Mouse (Mus musculus) left cerebral cortex, postnatal 36 days (tissue): Measurements from ENCODE around the gene Bhlhe40. TPM values are rescaled to one million over a fixed set of nuclear protein-coding genes. Genes with fewer than 3 reads are reported as not detected.

Source experiments
- DNase-seq, 2 experiments: peaks; one replicate each; pipeline ENCODE4 v3.0.0; 2021 to 2022; ENCODE audit warnings: low spot score in 2 of 2, mixed read lengths in 1 of 2
- intact Hi-C: fragments of 180-260 bp; cut with DNase I; formaldehyde crosslinking; loops from one replicate; pipeline ENCODE4 v1.15.1; 2025
- total RNA-seq, 2 experiments: library from RNA; stranded (reverse); gene quantifications; 2 replicates each; pipeline ENCODE4 v1.2.3; 2021

The Bhlhe40 gene
- total RNA-seq = 100 to 1,000 TPM in 1 of 2 experiments, 10 to 100 TPM in 1; 94.0 to 104 TPM

DNA sequence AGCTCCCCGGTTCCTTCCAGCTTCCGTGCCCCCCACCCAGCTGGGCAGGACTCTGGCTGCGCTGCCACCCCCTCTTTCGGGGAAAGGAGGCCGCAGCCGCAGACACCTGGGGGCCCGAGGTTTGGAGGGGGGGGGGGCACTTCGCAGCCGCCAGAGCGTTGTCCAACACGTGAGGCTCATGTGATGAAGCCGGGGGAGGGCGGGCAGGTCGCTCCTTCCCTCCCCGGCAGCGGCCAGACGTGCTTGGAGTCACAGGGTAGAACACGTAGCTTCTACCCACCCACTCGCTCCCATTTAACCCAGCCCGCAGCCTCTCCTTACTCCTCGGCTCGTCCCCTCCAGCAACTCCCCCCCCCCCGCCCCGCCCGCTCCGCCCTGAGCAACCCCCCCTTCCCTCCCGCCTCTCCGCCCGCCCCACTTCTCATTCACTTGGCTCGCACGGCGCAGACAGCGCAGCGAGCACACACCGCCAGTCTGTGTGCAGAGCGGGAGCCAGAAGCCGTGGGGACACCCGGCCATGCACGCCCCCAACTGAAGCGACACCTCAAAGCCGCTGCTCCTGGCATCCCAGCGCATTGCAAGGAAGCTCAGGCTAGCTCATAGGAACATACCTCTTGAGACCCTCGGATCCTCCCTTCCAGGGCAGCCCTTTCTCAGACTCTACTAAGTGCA lies at the start of gene Bhlhe40:
Gene Bhlhe40, plus strand, starts transcription at position 424 of the 672 bp plus-strand sequence.
- peak; percentile 87 to 89 for DNase-seq
- intact Hi-C loops = loop anchor here (1.0 to 5.0 kb wide), 5 partner anchors 48 to 234 kb away; no protein-coding TSS in a partner anchor

DNA sequence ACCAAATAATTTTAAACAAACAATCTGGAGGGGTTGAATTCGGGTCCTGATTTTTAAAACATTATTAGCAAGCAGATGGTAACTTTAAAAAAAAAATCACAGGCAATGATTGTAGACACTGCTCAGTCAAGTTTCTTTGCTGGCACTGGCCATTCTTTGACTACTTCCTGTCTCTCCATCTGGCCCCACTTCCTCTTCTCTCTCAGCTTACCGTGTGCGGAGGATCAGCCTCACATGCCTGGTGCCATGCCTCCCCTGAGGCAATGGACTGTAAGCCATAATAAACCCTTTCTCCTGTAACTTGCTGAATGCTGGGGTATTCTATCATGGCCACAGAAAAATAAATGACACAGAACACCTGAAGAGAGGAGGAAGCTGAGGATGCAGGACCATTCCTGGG lies 48.8 kb upstream of the Bhlhe40 start:
- intact Hi-C loops = no loop called here
- no peak for DNase-seq

DNA sequence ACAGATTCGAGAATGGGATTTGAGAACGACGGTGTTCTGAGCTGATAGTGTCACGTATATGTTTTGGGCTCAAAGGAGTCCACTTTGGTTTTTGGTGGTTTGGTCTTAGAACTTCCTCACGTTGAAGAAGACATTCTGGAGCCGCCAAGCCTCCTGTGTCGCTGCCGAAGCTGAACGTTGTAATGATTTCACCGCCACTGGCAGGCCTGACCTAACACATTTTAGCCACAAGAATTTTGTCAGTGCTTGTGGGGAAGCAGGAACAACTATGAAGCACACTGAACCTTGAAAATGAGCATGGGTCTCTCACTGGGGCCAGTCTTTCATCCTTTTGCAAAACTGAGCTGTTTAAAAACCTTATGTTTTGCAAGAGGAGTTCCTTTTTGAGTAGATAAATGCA lies 42.4 kb upstream of the Bhlhe40 start:
- no peak for DNase-seq
- intact Hi-C loops = no loop called here

GRCm38 (mm10) chr6:108623028-108623565 lies 37.3 kb upstream of the Bhlhe40 start:
- intact Hi-C loops = no loop called here
- no peak for DNase-seq

- intact Hi-C loops = no loop called here
- DNase-seq = no peak
These were observed 35.5 kb upstream of the Bhlhe40 start for GRCm38 (mm10) chr6:108624915-108625314.

GRCm38 (mm10) chr6:108630701-108631100 lies 29.7 kb upstream of the Bhlhe40 start:
- no peak for DNase-seq
- intact Hi-C loops = no loop called here

DNA sequence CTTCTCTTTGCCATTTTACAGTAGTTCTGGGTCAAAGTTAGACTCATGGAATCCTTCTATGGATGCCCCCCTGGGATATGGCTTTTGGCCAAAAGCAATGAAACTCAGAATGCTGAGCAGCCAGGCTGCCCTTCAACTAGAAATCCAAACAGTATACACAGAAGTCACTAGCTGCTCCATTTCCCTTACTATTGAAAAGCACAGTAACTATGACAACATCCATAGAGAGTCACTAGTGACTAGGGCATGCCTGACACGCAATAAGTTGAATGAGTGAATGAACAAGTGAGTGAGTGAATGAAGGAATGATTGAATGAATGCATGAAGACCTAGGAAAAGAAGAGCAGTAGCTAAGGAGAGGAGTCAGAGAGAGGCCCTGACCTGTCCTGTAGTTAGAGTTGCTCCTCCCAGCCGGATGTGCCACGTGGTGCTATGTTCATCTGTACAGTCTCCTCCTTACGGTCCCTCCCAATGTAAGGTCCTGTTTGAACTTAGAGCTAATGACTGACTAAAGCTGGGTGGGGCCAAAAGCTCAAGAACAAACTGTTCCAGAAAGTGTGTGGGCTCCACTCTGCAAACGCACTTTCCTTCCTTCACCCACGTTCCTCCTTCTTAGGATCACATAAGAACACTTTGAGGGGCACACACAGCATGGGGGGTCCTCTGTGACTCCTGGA lies 22.1 kb upstream of the Bhlhe40 start:
- DNase-seq = no peak

GRCm38 (mm10) chr6:108642020-108642419 lies 18.4 kb upstream of the Bhlhe40 start:
- DNase-seq = no peak
- intact Hi-C loops = no loop called here

More for the DNA sequence above, 22.1 kb upstream of the Bhlhe40 start:
- intact Hi-C loops = no loop called here

- no peak for DNase-seq
- intact Hi-C loops = no loop called here
These were observed 17.4 kb upstream of the Bhlhe40 start for GRCm38 (mm10) chr6:108643035-108643434.

DNA sequence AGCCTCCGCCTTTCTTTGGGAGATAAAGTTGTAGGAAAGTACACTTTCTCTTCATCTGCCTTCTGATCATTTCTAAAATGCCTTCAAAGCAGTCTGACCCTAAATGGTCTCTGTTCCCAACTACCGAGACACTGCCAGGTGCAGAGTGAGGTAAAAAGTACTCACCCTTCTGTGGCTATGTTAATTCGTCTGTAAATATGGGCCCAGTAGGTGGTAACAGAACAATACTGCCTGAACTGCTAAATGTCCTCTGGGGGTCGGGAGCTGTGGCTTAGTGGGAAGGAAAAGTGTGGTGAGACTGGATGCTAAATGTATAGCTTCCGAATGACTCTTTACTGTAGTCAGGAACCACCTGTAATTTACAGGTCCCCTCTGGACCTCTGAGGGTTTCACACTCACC lies 16.1 kb upstream of the Bhlhe40 start:
- intact Hi-C loops = no loop called here

DNA sequence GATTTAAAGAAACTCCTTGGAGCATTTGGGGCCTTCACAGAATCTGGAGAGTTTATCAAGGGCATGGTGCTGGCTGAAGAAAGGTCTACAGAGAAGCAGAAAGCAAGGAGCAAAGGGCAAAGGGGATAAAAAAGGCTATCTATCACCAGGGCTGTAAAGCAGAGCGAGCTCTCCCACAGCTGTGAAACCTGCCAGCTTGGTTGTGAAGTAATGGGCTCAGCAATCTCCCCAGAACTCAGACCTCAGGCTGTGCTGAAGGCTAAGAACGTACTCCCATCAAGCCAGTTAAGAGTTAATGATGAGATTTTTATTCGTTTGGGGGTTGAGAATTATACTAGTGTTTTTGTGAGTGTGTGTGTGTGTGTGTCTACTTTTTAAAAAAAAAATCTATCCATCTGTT lies 13.3 kb upstream of the Bhlhe40 start:
- intact Hi-C loops = no loop called here
- no peak for DNase-seq

More for the DNA sequence above, 16.1 kb upstream of the Bhlhe40 start:
- DNase-seq = no peak

DNA sequence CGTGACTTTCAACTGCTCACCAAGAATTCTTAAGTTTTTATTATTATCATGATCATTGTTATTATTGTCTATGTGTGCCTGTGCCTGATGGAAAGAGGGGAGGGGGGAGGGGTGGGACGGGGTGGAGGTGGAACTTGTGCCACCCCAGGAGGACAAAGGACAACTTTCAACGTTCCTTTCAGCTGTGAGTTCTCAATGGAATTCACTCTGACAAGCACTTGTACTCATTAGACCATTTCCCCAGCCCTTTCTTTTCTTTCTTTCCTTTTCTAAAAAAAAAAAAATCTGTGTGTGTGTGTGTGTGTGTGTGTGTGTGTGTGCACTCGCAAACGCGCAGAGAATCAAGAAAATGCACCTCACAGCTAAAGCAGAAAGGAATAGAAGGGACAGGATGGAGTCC lies 12.4 kb upstream of the Bhlhe40 start:
- intact Hi-C loops = no loop called here

GRCm38 (mm10) chr6:108655861-108656260 lies 4.6 kb upstream of the Bhlhe40 start:
- intact Hi-C loops = no loop called here

More for the DNA sequence above, 12.4 kb upstream of the Bhlhe40 start:
- no peak for DNase-seq

DNA sequence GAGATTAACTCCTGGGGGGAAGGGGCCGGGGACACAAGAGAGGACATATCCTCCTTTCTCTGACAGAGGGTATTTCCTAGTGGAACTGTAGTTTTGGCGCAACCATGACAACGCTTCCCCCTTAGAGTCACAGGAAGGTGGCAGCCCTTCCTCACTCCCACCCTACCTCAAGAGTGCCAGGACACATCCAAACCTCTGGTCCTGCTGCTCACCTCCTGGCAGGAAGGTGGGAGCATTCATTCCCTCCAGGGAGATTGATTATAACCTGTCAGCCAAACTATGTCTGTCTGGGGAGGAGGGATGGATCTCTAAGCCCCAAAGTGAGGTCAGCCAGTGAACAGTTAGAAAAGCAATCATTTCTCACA lies 2.4 kb upstream of the Bhlhe40 start:
- no peak for DNase-seq
- intact Hi-C loops = no loop called here

More at GRCm38 (mm10) chr6:108655861-108656260, 4.6 kb upstream of the Bhlhe40 start:
- no peak for DNase-seq

DNA sequence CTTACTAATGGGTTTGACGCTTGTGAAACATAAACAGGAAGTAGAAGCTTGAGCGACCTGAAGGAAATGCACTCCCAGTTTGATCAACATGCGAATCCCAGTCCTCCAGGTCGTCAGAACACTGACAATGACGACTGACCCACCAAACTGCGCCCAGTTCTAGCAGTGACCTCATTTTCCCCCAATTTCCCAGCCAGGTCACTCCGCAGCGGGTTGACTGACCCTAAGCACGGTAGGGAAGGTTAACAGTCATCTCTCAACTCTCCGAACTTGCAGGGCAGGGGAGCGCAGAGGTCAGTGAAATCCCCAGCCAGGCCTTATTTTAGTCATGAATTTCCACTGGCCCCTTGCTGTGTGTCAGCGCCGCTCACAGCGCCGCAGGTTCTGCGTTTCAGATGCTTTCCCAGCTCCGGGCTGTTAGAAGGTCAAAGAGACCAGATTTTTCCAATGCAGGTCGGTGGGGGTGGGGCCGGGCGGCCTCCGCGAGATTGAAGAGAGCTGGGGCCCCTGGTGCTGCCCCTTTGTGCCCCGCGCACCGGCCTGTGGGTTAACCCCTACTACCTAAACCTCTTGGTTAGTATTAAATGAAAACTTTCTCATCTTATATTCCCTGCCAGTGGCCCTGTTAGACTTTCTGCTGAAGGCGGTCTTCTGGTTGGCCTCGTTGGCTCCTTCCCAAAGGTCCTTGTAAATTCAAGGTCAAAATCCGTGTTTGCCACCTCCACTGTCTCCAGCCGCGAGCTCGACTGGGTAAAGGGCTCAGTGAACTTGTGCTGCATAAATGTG lies 1.8 kb upstream of the Bhlhe40 start:
- intact Hi-C loops = loop anchor here (1.0 kb wide), 1 partner anchor 202 kb away; no protein-coding TSS in a partner anchor
- peak in 1 of 2 experiments; percentile 54 for DNase-seq

DNA sequence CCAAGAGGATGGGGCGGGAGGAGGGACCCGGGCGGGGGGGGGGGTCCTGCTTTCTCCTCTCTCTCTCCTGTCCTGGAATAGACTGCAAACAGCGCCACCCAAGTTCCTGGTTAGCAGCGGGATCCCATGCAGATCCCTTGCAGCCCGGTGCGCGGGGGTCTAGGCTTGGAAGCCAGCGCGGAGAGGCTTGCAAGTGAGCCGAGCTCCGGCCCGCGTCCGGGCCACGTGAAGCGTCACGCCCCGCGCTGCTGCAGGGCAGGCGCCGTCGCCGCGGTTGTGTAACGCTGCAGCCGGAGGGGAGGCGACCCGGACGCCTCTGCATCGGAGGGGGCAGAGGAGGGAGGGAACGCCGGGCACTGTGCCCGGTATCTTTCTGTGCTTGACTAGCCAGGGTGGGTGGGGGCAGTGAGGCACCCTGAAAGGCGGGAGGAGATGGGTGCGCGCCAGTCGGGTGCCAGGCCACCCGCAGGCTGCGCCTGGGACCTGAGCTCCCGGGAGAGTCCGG lies 1.2 kb upstream of the Bhlhe40 start:
- DNase-seq = peak; percentile 96 to 97
- intact Hi-C loops = loop anchor here (1.0 kb wide), 1 partner anchor 203 kb away; no protein-coding TSS in a partner anchor

GRCm38 (mm10) chr6:108659726-108660205 lies 663 bp upstream of the Bhlhe40 start:
- intact Hi-C loops = loop anchor here (1.0 to 5.0 kb wide), 6 partner anchors 49 to 233 kb away; no protein-coding TSS in a partner anchor
- DNase-seq = peak; percentile 90 to 91

DNA sequence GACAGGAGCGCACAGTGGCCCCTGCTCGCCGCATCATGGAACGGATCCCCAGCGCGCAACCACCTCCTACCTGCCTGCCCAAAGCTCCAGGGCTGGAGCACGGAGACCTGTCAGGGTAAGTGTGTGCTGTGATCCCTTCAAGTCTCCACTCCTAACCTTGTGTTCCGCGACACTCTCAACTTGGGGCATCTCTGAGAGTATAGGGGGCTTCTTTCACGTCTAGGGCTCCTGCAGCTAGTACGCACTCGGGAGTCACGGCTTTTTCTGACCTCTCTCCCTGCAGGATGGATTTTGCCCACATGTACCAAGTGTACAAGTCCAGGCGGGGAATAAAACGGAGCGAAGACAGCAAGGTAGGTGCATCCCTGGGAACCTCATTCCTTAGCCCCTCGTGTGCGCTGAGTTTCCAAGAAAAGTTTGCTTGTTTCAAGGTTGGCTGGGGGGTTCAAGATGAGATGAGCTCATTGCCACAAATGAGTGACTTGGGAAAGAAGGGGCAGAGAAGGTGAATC lies 505 bp downstream of the Bhlhe40 start:
- no peak for DNase-seq
- intact Hi-C loops = loop anchor here (1.0 to 5.0 kb wide), 5 partner anchors 48 to 235 kb away; no protein-coding TSS in a partner anchor

DNA sequence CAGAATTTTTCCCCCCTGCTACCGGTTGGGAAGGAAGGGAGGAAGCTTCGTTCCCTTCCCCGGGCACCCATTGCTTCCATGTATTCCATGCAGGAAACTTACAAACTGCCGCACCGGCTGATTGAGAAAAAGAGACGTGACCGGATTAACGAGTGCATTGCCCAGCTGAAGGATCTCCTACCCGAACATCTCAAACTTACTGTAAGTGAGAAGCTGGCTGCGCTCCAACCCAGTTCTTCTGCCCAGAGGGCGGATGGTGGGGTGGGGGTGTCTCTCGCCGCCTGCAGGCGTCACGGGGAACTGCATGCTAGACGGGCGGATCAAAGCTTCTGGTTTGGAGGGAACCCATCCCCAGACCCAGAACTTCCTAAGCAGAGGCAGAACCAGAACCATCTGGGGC lies 983 bp downstream of the Bhlhe40 start:
- DNase-seq = peak; percentile 90 to 94
- intact Hi-C loops = loop anchor here (2.0 to 5.0 kb wide), 3 partner anchors 47 to 157 kb away; no protein-coding TSS in a partner anchor
